Mouse (Mus musculus) kidney, embryonic 14.5 days (tissue): ENCODE measurements around the gene Per1. TPM values are rescaled to one million over a fixed set of nuclear protein-coding genes. Genes with fewer than 3 reads are reported as not detected.

Experiments used
- ATAC-seq: fragments of 200-750 bp; cut with Nextera tagmentation; 2 replicates; pipeline ENCODE4 v1.8.0; 2017; ENCODE audit warnings: moderate number of reproducible peaks, mild to moderate bottlenecking, moderate TSS enrichment, moderate library complexity; ENCODE audit not compliant: low FRiP score, low TSS enrichment
- H3K27ac ChIP-seq: fragments of 300-500 bp; sonication (generic); 2 replicates; pipeline ENCODE4 v1.5.1; 2014; ENCODE audit warnings: low read depth, mild to moderate bottlenecking, low read length, moderate library complexity, mixed read lengths
- H3K27me3 ChIP-seq: fragments of 300-500 bp; sonication (generic); 2 replicates; pipeline ENCODE4 v1.6.1; 2014; ENCODE audit warnings: mild to moderate bottlenecking, low read length; ENCODE audit not compliant: control insufficient read depth, insufficient read depth
- H3K36me3 ChIP-seq: fragments of 300-500 bp; sonication (generic); 2 replicates; pipeline ENCODE4 v1.6.1; 2014; ENCODE audit warnings: low read length, mixed read lengths; ENCODE audit not compliant: control insufficient read depth, insufficient read depth
- H3K4me1 ChIP-seq: fragments of 300-500 bp; sonication (generic); 2 replicates; pipeline ENCODE4 v1.6.1; 2014; ENCODE audit warnings: low read length, mixed read lengths; ENCODE audit not compliant: control insufficient read depth, insufficient read depth
- H3K4me2 ChIP-seq: fragments of 300-500 bp; sonication (generic); replicated peaks from 2 replicates; pipeline ENCODE4 v1.6.1; 2014; ENCODE audit warnings: low read depth, mild to moderate bottlenecking, low read length
- H3K4me3 ChIP-seq: fragments of 300-500 bp; sonication (generic); 2 replicates; pipeline ENCODE4 v1.5.1; 2014; ENCODE audit warnings: mild to moderate bottlenecking, low read length
- H3K9ac ChIP-seq: fragments of 300-500 bp; sonication (generic); 2 replicates; pipeline ENCODE4 v1.6.1; 2014; ENCODE audit warnings: low read depth, mild to moderate bottlenecking, low read length, moderate library complexity
- H3K9me3 ChIP-seq: fragments of 300-500 bp; sonication (generic); 2 replicates; pipeline ENCODE4 v1.6.1; 2016; ENCODE audit warnings: low read length; ENCODE audit not compliant: control insufficient read depth
- WGBS: fragments of 180-500 bp; shearing (Covaris S2); extraction: QIAGEN DNeasy Blood & Tissue Kit; methylation state at CpG from one replicate; pipeline ENCODE4 v1.1.7; 2014; 5-methylcytosine and 5-hydroxymethylcytosine counted together
- polyA plus RNA-seq: library from polyadenylated mRNA; unstranded; fragments of >200 nt; fragmentation: Nextera tagmentation; extraction: Ambion mirVana; gene quantifications from 2 replicates; pipeline ENCODE4 v1.2.1, GENCODE M21; 2014

Per1 gene
- polyA plus RNA-seq, 1 experiment from 2014 or later = 8.9 TPM

DNA sequence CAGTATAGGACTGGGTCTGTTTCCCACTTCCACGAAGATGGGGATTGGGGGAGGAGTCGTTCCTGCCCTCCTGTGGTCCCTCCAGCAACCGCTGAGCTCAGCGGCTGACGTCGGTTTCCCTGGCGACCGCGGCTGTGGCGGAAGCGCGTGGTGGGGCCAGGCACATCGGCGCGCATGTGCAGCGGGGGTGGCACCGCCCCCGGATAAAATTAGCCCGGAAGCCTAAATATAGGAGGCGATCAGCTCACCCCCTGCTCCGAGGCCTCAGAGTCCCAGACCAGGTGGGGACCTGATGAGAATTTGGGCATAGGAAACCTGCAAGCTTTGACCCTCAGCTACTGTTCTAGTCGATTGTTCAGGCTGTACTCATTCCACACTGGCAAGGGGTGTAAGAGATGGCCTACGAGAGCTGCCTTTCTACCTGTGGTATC lies 4.9 kb downstream of the Per1 start:
- H3K36me3 ChIP-seq = peaks cover 44% of the 10 kb centered on the region
- ATAC-seq = peak; percentile 22; the same call in 1 of the 2 replicates
- peak overlapping the region; percentile 67 for H3K9ac ChIP-seq
- 1% methylated on average over 23 of the region's 23 CpGs for WGBS
- H3K4me1 ChIP-seq = peaks cover 48% of the 10 kb centered on the region
- no peaks in the 10 kb centered on the region for H3K9me3 ChIP-seq
- no peaks in the 10 kb centered on the region for H3K27me3 ChIP-seq
- H3K27ac ChIP-seq = peak overlapping the region; percentile 88
- peak overlapping the region; percentile 51 for H3K4me3 ChIP-seq
- peak overlapping the region; percentile 96 for H3K4me2 ChIP-seq

DNA sequence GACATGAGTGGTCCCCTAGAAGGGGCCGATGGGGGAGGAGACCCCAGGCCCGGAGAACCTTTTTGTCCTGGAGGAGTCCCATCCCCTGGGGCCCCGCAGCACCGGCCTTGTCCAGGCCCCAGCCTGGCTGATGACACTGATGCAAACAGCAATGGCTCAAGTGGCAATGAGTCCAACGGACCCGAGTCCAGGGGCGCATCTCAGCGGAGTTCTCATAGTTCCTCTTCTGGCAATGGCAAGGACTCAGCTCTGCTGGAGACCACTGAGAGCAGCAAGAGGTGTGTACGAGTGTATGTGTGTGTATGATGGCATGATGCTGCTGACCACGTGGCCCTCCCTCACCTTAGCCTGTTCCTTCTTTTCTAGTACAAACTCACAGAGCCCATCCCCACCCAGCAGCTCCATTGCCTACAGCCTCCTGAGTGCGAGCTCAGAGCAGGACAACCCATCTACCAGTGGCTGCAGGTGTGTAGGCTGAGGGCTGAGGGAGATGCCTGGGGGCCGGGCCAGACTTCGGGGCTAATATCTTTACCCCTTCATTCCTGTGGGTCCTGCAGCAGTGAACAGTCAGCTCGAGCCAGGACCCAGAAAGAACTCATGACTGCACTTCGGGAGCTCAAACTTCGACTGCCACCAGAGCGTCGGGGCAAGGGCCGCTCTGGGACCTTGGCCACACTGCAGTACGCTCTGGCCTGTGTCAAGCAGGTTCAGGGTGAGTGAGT lies 5.8 kb downstream of the Per1 start:
- 92% methylated on average over 20 of the region's 20 CpGs for whole genome bisulfite sequencing
- H3K27me3 ChIP-seq = no peaks in the 10 kb centered on the region
- no peak for ATAC-seq
- peaks cover 47% of the 10 kb centered on the region for H3K4me1 ChIP-seq
- H3K4me2 ChIP-seq = peak overlapping the region; percentile 96; the same call in 1 of the 2 replicates
- peaks cover 53% of the 10 kb centered on the region for H3K36me3 ChIP-seq
- no peak overlapping the region; the same call in 1 of the 2 replicates for H3K4me3 ChIP-seq
- peak overlapping the region; percentile 46; the same call in 1 of the 2 replicates for H3K9ac ChIP-seq
- H3K27ac ChIP-seq = no peak overlapping the region
- H3K9me3 ChIP-seq = no peaks in the 10 kb centered on the region

DNA sequence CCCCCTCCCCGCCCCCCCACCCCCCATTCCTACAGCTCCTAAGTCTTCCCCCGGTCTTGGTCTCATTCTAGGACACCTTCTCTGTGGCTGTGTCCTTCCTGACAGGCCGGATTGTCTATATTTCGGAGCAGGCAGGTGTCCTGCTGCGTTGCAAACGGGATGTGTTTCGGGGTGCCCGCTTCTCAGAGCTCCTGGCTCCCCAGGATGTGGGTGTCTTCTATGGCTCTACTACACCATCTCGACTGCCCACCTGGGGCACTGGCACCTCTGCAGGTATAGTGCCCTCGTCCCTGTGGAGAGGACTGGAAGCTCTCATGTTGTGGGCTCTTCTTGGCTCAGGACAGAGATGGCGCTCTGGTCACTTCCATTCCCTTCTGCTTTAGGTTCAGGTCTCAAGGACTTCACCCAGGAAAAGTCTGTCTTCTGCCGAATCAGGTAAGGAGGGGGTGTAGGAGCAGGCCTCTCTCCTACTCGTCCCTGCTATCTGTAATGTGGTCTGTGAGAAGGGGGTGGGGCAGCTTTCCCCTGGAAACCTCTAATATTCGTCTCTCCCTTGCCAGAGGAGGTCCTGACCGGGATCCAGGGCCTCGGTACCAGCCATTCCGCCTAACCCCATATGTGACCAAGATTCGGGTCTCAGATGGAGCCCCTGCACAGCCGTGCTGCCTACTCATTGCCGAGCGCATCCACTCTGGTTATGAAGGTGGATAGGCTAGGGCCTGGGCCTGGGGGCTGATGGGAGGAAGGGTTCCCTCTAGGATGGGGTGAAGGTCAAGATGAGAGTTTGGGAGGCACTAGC lies 6.8 kb downstream of the Per1 start:
- 93% methylated on average over 20 of the region's 21 CpGs for WGBS
- H3K9ac ChIP-seq = no peak overlapping the region
- H3K27me3 ChIP-seq = no peaks in the 10 kb centered on the region
- H3K27ac ChIP-seq = no peak overlapping the region
- peaks cover 59% of the 10 kb centered on the region for H3K36me3 ChIP-seq
- H3K4me3 ChIP-seq = no peak overlapping the region
- no peak overlapping the region for H3K4me2 ChIP-seq
- ATAC-seq = no peak
- H3K9me3 ChIP-seq = no peaks in the 10 kb centered on the region
- peaks cover 37% of the 10 kb centered on the region for H3K4me1 ChIP-seq

DNA sequence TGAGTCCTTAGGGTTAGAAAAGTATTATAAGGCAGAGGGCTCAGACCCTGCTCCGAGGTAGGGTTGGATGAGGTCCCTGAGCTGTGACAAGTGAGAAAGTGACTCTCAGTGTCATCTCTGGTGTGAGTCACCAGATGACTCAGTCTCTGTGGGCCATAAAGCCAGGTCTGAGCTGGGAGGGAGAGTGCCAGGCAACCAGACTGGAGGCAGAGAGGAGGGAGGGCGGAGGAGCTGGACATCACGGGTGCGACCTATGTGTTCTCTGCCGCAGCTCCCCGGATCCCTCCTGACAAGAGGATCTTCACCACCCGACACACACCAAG lies 7.3 kb downstream of the Per1 start:
- Histone ChIP-seq H3K27ac (no peak overlapping the region), H3K9ac (no peak overlapping the region)
- 91% methylated on average over 7 of the region's 7 CpGs for WGBS

DNA sequence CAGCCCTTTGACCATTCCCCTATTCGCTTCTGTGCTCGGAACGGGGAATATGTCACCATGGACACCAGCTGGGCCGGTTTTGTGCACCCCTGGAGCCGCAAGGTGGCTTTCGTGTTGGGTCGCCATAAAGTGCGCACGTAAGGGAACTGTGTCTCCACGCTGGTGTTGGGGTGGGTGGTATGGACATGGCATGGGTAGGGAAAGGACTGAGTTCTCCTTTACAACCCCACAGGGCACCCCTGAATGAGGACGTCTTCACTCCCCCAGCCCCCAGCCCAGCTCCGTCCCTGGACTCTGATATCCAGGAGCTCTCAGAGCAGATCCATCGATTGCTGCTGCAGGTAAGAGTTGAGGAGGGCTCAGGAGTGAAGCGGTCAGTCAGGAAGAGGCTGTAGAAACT lies 8.1 kb downstream of the Per1 start:
- Histone ChIP-seq H3K4me3 (no peak overlapping the region), H3K27me3 (no peaks in the 10 kb centered on the region), H3K36me3 (peaks cover 72% of the 10 kb centered on the region), H3K9me3 (no peaks in the 10 kb centered on the region), H3K4me1 (peaks cover 24% of the 10 kb centered on the region), H3K9ac (no peak overlapping the region), H3K4me2 (no peak overlapping the region), H3K27ac (no peak overlapping the region)
- no peak for ATAC-seq
- WGBS = 96% methylated on average over 14 of the region's 14 CpGs

More for the DNA sequence above, 7.3 kb downstream of the Per1 start:
- no peak for ATAC-seq
- Histone ChIP-seq H3K4me1 (peaks cover 31% of the 10 kb centered on the region), H3K27me3 (no peaks in the 10 kb centered on the region), H3K9me3 (no peaks in the 10 kb centered on the region), H3K4me2 (no peak overlapping the region), H3K4me3 (no peak overlapping the region), H3K36me3 (peaks cover 65% of the 10 kb centered on the region)

DNA sequence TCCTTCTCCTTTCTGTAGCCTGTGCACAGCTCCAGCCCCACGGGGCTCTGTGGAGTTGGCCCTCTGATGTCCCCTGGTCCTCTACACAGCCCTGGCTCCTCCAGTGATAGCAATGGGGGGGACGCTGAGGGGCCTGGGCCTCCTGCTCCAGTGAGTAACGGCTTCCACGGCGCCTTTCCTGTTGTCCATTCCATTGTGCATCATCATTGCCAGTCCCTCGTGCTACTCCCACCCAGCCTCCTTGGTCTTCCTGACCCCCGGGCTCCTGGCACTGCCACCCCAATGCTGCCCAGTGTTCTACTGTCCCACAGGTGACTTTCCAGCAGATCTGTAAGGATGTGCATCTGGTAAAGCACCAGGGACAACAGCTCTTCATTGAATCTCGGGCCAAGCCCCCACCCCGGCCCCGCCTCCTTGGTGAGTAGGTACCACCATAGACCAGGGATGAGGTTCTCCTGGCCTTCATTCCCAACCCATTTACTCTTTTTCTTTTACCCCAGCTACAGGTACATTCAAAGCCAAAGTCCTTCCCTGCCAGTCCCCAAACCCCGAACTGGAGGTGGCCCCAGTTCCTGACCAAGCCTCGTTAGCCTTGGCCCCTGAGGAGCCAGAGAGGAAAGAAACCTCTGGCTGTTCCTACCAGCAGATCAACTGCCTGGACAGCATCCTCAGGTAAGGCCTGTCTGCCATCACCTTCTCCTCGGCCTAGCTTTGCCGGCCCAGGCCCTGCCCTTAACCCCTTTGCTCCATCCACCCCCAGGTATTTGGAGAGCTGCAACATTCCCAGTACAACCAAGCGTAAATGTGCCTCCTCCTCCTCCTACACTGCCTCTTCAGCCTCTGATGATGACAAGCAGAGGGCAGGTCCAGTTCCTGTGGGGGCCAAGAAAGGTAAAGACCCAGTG lies 8.8 kb downstream of the Per1 start:
- Histone ChIP-seq H3K9me3 (no peaks in the 10 kb centered on the region), H3K27me3 (no peaks in the 10 kb centered on the region), H3K4me3 (no peak overlapping the region), H3K27ac (no peak overlapping the region), H3K4me1 (peaks cover 17% of the 10 kb centered on the region), H3K36me3 (peaks cover 78% of the 10 kb centered on the region), H3K9ac (no peak overlapping the region), H3K4me2 (no peak overlapping the region)
- WGBS = 91% methylated on average over 15 of the region's 15 CpGs
- ATAC-seq = no peak

DNA sequence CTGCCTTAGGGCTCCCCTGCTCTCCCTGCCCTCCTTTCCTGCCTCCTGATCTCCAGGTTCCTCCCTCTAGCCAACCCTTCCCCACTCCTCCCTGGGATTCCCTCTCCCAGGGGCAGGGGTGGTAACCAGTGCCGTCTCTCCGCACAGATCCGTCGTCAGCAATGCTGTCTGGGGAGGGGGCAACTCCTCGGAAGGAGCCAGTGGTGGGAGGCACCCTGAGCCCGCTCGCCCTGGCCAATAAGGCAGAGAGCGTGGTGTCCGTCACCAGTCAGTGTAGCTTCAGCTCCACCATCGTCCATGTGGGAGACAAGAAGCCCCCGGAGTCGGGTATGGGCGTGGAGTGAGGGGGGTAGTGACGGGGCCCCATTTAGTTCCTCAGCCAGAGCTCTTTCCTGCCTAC lies 9.5 kb downstream of the Per1 start:
- no peak overlapping the region for H3K27ac ChIP-seq
- no peak overlapping the region for H3K9ac ChIP-seq
- ATAC-seq = no peak
- 85% methylated on average over 14 of the region's 14 CpGs for WGBS
- no peaks in the 10 kb centered on the region for H3K27me3 ChIP-seq
- no peaks in the 10 kb centered on the region for H3K9me3 ChIP-seq
- peaks cover 12% of the 10 kb centered on the region for H3K4me1 ChIP-seq
- no peak overlapping the region for H3K4me3 ChIP-seq
- peaks cover 84% of the 10 kb centered on the region for H3K36me3 ChIP-seq
- no peak overlapping the region for H3K4me2 ChIP-seq

DNA sequence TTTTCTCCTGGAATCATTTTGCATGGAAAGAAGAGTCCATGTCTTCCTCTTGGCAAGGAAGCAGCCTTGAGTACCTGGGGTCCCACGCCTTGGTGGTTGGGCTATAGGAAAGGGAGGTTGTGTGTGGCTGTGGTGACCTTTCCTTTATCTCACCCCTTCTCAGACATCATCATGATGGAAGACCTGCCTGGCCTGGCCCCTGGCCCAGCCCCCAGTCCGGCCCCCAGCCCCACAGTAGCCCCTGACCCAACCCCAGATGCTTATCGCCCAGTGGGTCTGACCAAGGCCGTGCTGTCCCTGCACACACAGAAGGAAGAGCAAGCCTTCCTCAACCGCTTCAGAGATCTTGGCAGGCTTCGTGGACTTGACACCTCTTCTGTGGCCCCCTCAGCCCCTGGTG lies 10.2 kb downstream of the Per1 start:
- H3K27me3 ChIP-seq = no peaks in the 10 kb centered on the region
- no peak overlapping the region for H3K9ac ChIP-seq
- peaks cover 6% of the 10 kb centered on the region for H3K4me1 ChIP-seq
- no peak overlapping the region for H3K4me3 ChIP-seq
- no peak overlapping the region for H3K4me2 ChIP-seq
- ATAC-seq = no peak
- no peak overlapping the region for H3K27ac ChIP-seq
- H3K9me3 ChIP-seq = no peaks in the 10 kb centered on the region
- 90% methylated on average over 6 of the region's 6 CpGs for WGBS
- peaks cover 84% of the 10 kb centered on the region for H3K36me3 ChIP-seq
